Mouse (Mus musculus): ENCODE data around the gene Adora3.

DNA sequence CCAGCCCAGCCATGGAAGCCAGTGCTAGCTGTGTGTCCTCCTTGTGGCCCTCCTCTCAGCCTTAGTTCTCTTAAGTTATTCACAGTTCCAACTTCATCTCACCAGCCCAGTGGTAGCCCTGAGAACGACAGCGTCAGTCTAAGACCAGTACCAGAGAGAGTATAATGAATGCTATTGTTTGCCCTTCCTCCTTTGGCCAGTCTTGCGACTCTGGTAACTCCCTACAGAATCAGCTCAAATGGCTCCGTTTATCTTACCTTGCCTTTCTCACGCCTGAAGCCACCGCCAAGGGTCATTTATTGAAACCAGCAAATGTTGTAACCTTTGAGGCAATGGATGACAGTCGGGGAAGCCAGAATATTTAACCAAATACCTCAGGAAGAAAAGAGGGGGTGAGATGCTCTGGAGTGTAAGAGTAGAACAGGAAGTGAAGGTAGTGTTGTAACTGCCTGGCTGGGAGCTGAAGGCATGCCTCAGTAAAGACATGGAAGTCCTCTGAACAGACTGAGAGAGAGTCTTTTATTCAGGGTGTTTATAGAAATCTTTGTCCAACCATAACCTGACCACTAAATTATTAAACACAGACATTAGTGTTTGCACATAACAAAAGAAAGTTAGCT, 8.8 kb upstream of the Adora3 start:
- TF ChIP-seq POLR2A (IDR thresholded peaks at IDR 0.05; ENCODE audit: borderline replicate concordance, insufficient read depth, low read length), result no peak
- no peak for TF ChIP-seq CTCF (IDR thresholded peaks at IDR 0.05; ENCODE audit: borderline replicate concordance, insufficient read depth, low read depth, low read length)
